In genomic region chr13:97927376-97928134, GRCm38 (mm10) we compare ENCODE assay signal across 9 mouse cellular contexts.
A peak's percentile ranks its signal among the peaks of the same experiment; 100 is the strongest.
DNase-seq lines count a peak whose midpoint lies in the region; ATAC-seq and TF ChIP-seq lines count a peak whose summit lies in the region.
"Had no signal": no experiment of that assay in that cellular context is flagged by ENCODE, and none has a peak within 500 bp of the region (broad histone marks: within the 10 kb centered on the region; RNA-seq: fewer than 3 reads in every experiment).

No protein-coding gene starts in this region.

- H3K4me1 ChIP-seq in kidney, adult 2 months (ENCODE audit: control insufficient read depth, insufficient read depth, low read length) = no peaks in the 10 kb centered on the region; the same call in 1 of the 2 replicates
- peaks cover 10% of the 10 kb centered on the region for H3K4me1 ChIP-seq in intestine, embryonic 15.5 days (replicated peaks)
- peaks cover 35% of the 10 kb centered on the region for H3K4me1 ChIP-seq in neural tube, embryonic 12.5 days
- H3K4me1 ChIP-seq in forebrain, embryonic 12.5 days = no peaks in the 10 kb centered on the region; the same call in 1 of the 2 replicates
- H3K4me1 ChIP-seq in forebrain, embryonic 14.5 days (ENCODE audit: control insufficient read depth, insufficient read depth, low read length) = no peaks in the 10 kb centered on the region

- TF ChIP-seq CTCF in kidney, adult 2 months (conservative IDR thresholded peaks at IDR 0.05; ENCODE audit: insufficient read depth, insufficient read length, low read depth, low read length) = no peak

- H3K9me3 ChIP-seq in intestine, embryonic 15.5 days = no peaks in the 10 kb centered on the region
- no peaks in the 10 kb centered on the region for H3K9me3 ChIP-seq in neural tube, embryonic 12.5 days
- no peaks in the 10 kb centered on the region for H3K9me3 ChIP-seq in forebrain, embryonic 12.5 days
- H3K9me3 ChIP-seq in forebrain, embryonic 14.5 days (replicated peaks; ENCODE audit: control insufficient read depth, low read length) = no peaks in the 10 kb centered on the region

- H3K4me2 ChIP-seq in intestine, embryonic 15.5 days (replicated peaks) = peak overlapping the region; percentile 31; the same call in 1 of the 2 replicates
- peak overlapping the region; percentile 39 for H3K4me2 ChIP-seq in neural tube, embryonic 12.5 days (replicated peaks)
- H3K4me2 ChIP-seq in forebrain, embryonic 12.5 days = no peak overlapping the region
- H3K4me2 ChIP-seq in forebrain, embryonic 14.5 days (ENCODE audit: low read length) = no peak overlapping the region

- H3K36me3 ChIP-seq in kidney, adult 2 months (ENCODE audit: control insufficient read depth, insufficient read depth, low read length) = peaks cover 16% of the 10 kb centered on the region
- H3K36me3 ChIP-seq in intestine, embryonic 15.5 days = no peaks in the 10 kb centered on the region
- H3K36me3 ChIP-seq in neural tube, embryonic 12.5 days = no peaks in the 10 kb centered on the region; the same call in 1 of the 2 replicates
- H3K36me3 ChIP-seq in forebrain, embryonic 12.5 days (replicated peaks) = no peaks in the 10 kb centered on the region
- no peaks in the 10 kb centered on the region for H3K36me3 ChIP-seq in forebrain, embryonic 14.5 days (ENCODE audit: control insufficient read depth, insufficient read depth, low read length)

- no peak overlapping the region for H3K9ac ChIP-seq in intestine, embryonic 15.5 days
- H3K9ac ChIP-seq in neural tube, embryonic 12.5 days = no peak overlapping the region
- no peak overlapping the region for H3K9ac ChIP-seq in forebrain, embryonic 12.5 days
- no peak overlapping the region for H3K9ac ChIP-seq in forebrain, embryonic 14.5 days (ENCODE audit: low read length)

- H3K27ac ChIP-seq in kidney, adult 2 months (ENCODE audit: insufficient read depth, low read depth, low read length) = no peak overlapping the region
- H3K27ac ChIP-seq in intestine, embryonic 15.5 days = no peak overlapping the region
- H3K27ac ChIP-seq in neural tube, embryonic 12.5 days = no peak overlapping the region
- H3K27ac ChIP-seq in forebrain, embryonic 12.5 days = no peak overlapping the region
- no peak overlapping the region for H3K27ac ChIP-seq in forebrain, embryonic 14.5 days (ENCODE audit: low read depth, low read length)

- no peak; the same call in 1 of the 2 replicates for ATAC-seq in intestine, embryonic 15.5 days
- no peak for ATAC-seq in neural tube, embryonic 12.5 days (ENCODE audit: low FRiP score, low read depth)
- no peak for ATAC-seq in forebrain, embryonic 12.5 days (ENCODE audit: low FRiP score)
- ATAC-seq in forebrain, embryonic 14.5 days = no peak

- H3K27me3 ChIP-seq in kidney, adult 2 months (replicated peaks; ENCODE audit: control insufficient read depth, insufficient read depth, low read length) = no peaks in the 10 kb centered on the region
- no peaks in the 10 kb centered on the region for H3K27me3 ChIP-seq in intestine, embryonic 15.5 days (replicated peaks)
- H3K27me3 ChIP-seq in neural tube, embryonic 12.5 days (replicated peaks) = no peaks in the 10 kb centered on the region
- H3K27me3 ChIP-seq in forebrain, embryonic 12.5 days = no peaks in the 10 kb centered on the region
- 0 out of 2 replicates have a peak, but pooled peaks cover 2% of the 10 kb centered on the region for H3K27me3 ChIP-seq in forebrain, embryonic 14.5 days (replicated peaks; ENCODE audit: control insufficient read depth, insufficient read depth, low read length)

- peak; percentile 71 for DNase-seq in kidney, adult 2 months
- no peak for DNase-seq in kidney, postnatal 10 days
- peak; percentile 21 for DNase-seq in adrenal gland, postnatal 14 days
- DNase-seq in spleen, adult 18-20 months = no peak
- DNase-seq in forebrain, embryonic 14.5 days (ENCODE audit: low spot score) = no peak
- DNase-seq: cerebellum, postnatal 10 days had no signal

- no peak overlapping the region for H3K4me3 ChIP-seq in kidney, adult 2 months (ENCODE audit: insufficient read depth, low read depth, low read length)
- H3K4me3 ChIP-seq in intestine, embryonic 15.5 days (replicated peaks) = no peak overlapping the region
- H3K4me3 ChIP-seq in neural tube, embryonic 12.5 days = no peak overlapping the region
- no peak overlapping the region for H3K4me3 ChIP-seq in forebrain, embryonic 12.5 days (replicated peaks)
- no peak overlapping the region for H3K4me3 ChIP-seq in forebrain, embryonic 14.5 days (ENCODE audit: low read depth, low read length)

- TF ChIP-seq POLR2A in kidney, adult 2 months (IDR thresholded peaks at IDR 0.05; ENCODE audit: low read depth, low read length) = no peak

- 24% methylated on average over 14 of the region's 14 CpGs for WGBS in kidney, adult 2 months
- WGBS in intestine, embryonic 15.5 days = 26% methylated on average over 14 of the region's 14 CpGs
- whole genome bisulfite sequencing in neural tube, embryonic 12.5 days = 24% methylated on average over 14 of the region's 14 CpGs
- 68% methylated on average over 14 of the region's 14 CpGs for WGBS in forebrain, embryonic 12.5 days
- WGBS in forebrain, embryonic 14.5 days = 53% methylated on average over 14 of the region's 14 CpGs

Comparison
In these comparisons a context has a peak if more than half of its experiments do, and no peak if none do; other contexts are left out.
1. DNase-seq: peak in kidney, adult 2 months (single experiment) and adrenal gland, postnatal 14 days (single experiment); none in kidney, postnatal 10 days (single experiment), spleen, adult 18-20 months (0 of 2) and forebrain, embryonic 14.5 days (single experiment).
2. H3K4me2 ChIP-seq: peak in intestine, embryonic 15.5 days (single experiment) and neural tube, embryonic 12.5 days (single experiment); none in forebrain, embryonic 12.5 days (single experiment) and forebrain, embryonic 14.5 days (single experiment).